Mouse (Mus musculus) activated CD4-positive, CD25-positive, alpha-beta regulatory T cell, adult 4 months (primary cell): ENCODE results near the gene Cpt1c. TPM values are rescaled to one million over a fixed set of nuclear protein-coding genes. Genes with fewer than 3 reads are reported as not detected.

ENCODE experiments used
- ATAC-seq: one replicate; pipeline ENCODE4 v1.8.0; 2017
- polyA plus RNA-seq, 2 experiments: library from polyadenylated mRNA; unstranded; fragments of 100-300 nt; shearing (Covaris generic); gene quantifications; one replicate each; pipeline ENCODE4 v1.2.1; 2017

Cpt1c gene
- polyA plus RNA-seq, 2 experiments from 2014 or later = 0.80 to 0.98 TPM

DNA sequence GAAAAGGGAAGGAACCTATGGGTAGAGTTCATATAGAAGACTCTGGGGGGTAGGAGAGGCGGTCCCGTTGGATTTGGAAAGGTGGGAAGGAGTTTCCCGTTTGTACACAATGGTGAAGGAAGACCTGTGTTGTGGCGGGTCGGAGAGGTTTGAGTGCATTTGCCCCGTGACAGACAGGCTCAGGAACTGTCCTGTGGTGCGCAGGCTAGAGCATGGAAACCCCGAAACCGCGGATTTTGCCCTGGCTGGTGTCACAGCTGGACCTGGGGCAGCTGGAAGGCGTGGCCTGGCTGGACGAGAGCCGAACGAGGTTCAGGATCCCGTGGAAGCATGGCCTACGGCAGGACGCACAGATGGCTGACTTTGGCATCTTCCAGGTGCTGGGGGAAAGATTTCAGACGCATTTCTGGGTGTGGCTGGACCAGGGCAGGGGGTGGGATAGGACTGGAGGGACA, 23.9 kb upstream of the Cpt1c start, which contains the start of gene Bcl2l12:
Gene Bcl2l12, minus strand, starts transcription at position 212 of the 455 bp plus-strand sequence.
- no peak for ATAC-seq

DNA sequence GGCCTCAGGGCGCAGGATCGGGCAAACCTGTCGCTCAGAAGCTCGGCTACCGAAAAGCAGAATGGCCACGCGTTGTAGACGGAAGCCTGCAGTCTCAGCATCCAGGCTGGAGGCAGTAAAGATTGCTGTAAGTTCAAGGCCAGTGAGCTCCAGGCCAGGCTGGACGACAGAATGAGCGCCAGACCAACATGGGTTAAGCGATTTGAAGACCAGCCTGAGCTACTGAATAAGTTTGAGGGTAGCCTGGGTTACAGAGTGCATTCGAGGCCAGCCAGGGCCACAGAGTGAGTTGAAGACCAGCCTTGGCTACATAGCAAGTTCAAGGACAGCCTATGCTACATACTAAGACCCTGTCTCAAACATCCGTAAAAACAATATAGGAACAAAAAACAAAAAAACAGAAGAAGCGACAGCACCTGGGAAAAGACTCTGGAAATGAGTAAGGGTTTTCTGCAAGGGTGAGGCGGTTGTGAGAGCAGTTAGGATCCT, 23.3 kb upstream of the Cpt1c start:
- ATAC-seq = no peak

DNA sequence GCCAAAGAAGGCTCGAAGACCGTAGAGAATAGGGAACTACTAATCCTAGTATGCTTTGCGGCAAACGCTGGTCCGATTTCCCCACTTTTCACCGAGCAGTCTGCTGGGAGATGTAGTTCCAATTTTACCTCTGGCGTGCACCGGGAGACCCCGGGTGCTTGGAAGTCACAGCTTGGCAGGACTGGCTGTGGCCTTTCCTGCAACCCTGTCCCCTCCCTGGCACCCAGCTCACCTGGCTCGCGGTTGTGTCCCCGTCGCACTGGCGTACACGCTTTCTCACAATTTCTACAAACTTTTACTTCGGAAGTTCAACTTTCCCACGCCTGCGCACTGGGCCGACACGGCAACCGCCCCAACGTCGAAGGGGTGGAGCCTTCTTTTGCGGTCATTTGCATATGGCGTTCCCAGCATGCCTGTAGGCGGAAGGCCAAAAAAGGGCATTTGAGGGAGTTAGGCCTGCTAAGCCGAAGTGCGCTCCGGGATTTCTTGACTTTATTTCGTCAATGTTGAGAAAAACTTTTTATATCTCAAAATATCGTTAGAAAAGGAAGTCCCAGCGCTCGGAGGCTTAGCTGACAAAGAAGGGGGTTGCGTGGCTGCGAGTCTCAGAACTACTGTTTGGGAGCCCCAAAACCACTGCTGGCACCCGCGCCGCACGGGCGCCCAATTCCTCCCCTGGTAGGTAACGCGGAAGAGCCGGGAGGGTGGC, 22.7 kb upstream of the Cpt1c start, which contains the start of gene Irf3:
Gene Irf3, plus strand, starts transcription at position 418 of the 709 bp plus-strand sequence.
- ATAC-seq = peak; percentile 95

DNA sequence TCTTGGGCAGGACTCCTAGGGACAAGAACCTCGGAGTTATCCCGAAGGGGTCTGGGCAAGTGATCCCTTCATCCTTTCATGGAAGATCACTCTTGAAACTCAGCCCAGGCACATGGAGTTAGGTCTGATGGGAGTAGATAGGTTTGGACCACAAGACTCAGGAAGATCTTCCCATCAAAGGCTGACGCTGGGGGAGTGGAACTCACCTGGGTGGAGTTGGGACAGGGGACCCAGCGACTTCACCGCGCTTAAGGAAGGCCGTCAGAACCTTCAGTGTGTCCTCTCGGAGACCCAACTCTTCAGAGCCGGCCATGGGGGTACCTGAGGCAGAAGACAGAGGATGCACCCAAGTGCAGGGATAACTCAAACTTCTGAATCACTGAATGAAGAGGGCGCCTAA, 22.0 kb upstream of the Cpt1c start:
- no peak for ATAC-seq

DNA sequence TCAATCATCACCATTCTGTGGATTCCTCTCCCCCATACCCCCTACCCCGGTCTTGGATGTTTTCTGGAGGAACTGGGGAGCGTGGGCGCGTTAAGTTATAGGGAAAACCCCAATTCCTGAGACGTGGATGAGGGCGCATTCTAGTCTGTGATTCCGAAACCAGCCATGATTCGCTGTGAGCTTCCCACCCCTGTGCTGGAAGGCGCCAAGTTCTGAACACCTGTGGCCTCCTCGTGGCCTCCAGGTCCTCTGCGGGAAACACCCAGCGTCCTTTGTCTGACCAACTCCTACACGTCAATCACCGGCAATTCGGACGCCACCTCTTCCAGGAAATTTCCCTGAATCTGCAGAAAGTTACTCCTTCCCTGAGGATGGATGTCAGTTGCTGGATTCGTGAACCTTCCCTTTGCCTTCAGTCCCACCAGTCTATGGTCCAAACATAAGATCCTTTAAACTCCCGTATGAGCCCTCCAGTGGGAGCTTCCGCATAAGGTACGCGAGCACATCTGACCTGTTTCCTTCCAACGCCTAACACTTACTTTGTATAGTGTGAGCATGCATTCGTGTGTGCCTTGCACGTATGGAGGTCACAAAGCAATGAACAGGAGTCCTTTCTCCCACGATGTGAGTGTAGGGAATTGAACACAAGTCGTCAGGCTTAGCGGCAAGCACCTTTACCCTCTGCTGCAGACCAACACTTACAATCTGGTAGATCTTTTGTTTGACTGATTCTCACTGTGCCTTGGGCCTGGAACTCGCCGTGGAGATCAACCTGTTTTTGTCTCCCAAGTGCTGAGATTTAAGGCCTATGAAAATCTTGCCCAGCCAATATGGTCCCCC, 12.4 kb upstream of the Cpt1c start:
- ATAC-seq = no peak

DNA sequence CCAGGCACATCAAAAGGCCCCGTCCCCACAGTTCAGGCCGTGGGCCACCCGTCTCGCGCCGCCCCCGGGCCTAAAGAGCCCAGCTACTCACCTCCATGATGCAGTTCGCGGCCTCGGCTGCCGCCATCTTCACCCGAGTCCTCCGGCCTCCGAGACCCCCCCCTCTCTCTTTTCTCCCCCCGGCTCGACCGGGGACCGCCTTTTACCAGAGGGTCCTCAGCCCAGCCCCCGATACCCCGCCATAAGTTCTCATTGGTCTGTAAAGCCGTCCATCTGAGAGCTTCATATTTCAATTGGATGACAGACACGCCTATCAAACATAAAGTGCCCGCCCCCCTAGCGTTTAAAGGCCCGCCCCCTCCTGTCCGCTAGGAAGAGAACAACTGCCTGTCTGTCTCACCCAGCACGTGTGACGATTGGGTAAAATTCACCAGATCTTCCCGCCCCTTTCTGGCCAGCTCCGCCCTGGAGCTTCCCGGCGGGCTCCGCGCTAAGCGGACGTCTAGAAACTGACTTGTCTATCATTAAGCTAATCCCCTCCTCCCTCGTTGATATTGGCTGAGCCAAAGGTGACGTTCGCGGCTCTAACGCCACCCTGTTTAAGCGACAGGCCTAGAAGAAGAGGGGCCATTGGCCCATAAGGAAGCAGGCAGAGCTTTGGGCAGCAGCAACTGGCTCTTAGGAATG, 11.7 kb upstream of the Cpt1c start, which contains the start of gene Prmt1:
Gene Prmt1, minus strand, starts transcription at position 377 of the 687 bp plus-strand sequence.
- peak; percentile 91 for ATAC-seq

GRCm38 (mm10) chr7:44985595-44986191, 11.0 kb upstream of the Cpt1c start:
- ATAC-seq = no peak

GRCm38 (mm10) chr7:44984833-44985164, 10.1 kb upstream of the Cpt1c start:
- ATAC-seq = no peak

DNA sequence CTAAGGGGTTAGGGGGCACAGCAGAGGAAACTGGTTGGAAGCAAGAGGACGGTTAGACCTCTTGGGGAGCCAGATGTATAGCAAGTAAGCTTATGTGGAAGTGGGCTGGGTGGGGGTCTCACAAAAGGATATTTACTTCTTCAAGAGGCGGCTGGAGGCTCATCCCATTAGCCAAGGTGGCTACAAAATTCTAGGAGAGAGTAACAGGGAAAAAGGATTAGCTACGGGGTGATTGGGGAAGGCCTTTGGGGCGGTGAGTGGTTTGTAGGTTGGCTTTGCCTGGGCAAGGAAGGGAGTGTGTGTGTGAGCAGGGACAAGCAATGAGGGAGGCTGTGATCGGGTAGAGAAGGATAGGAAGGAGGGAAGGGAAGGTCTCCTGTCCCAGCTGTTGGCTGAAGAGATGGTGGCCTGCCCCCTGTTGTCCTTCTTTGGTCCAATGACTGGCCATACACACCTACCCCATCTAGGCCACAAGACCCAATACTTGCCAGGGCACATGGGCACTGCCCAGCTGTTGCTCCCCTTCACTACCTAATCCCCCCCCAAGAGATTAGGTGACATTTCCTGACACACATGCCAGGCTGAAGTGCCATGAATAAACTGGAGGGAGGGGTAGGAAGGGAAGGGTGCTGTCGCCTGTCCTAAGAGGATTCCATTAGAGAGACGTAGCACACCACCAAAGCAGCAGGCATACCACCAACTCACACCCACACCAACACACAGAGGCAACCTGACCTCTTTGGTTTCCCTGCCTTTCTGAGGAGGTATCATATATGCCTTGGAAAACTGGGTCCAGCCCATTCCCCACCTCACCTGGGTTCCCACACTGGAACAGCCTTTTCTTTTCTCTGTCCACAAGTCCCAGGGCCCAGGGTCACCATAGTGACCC, 9.5 kb upstream of the Cpt1c start:
- ATAC-seq = no peak

DNA sequence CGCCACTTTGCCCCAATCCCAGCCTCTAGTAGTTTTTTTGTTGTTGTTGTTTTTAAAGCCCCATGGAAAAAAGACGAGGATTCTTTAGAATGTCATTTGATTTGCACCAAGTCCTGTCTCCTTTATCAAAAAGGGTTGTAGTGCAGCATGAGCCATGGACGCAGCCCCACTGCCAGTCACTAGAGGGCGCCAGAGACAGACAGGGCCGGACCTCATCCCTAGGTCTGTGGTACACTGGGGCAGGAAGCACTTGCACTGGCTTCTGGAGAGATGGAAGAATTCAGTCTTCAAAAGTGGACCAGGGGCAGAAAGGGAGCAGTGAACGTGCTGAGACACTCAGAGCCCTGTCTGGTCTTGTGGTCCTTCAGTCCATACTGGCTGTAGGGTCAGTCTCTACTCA, 8.4 kb upstream of the Cpt1c start:
- ATAC-seq = no peak

DNA sequence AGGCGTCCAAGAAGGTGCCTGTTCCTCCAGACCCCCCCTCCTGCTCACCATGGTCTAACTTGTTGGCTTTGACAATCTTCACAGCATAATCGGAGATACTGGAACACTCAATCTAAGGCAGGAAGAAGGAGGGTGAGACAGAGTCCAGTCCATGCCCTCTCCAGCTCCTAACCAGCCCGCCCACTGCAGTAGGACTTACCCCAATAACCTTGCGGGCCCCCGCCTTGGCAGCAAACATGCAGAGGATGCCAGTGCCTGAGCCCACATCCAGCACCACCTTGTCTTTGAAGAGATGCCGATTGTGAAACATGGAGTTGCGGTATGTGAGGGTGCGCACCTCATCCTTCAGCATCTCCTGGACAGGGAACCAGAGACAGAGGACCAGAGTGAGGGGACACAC, 6.9 kb upstream of the Cpt1c start:
- no peak for ATAC-seq

- no peak for ATAC-seq
Observed at GRCm38 (mm10) chr7:44978300-44978699, 3.6 kb upstream of the Cpt1c start.

GRCm38 (mm10) chr7:44975117-44975419, 417 bp upstream of the Cpt1c start:
- ATAC-seq = no peak

DNA sequence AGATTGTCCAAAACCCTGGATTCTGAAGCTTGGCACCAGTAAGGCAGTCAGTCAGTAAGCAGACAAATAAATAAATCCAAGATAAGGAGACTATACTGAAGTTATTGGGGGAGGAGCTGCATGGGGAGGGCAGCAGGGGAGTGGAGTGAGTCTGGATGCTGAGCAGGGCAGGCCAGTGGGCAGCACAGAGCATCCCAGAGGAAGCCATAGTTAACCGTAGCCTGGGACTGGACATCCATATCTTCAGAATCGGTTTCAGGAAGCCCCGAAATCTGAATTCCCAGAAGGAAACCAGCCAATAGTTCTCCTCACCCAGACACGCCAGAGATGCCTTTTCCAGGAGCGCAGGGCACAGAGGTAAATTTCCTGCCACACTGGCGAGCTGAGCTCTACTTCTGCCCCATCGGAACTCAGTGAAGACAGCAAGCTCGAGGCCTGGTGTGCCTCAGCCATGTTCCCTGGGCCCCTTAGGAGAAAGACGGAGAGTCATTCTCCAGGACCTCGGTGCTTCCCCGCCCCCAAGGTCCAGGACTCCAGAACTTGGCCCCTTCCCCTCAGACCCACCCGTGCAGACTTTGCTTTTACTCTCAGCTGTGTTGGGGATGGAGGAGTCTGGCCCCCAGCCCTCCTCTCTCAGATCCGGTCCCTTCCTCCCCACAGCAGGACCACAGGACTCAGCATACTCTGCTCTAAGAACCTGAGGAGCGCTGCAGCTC, 1.1 kb downstream of the Cpt1c start:
- ATAC-seq = no peak

GRCm38 (mm10) chr7:44971142-44971541, 3.5 kb downstream of the Cpt1c start:
- ATAC-seq = no peak

DNA sequence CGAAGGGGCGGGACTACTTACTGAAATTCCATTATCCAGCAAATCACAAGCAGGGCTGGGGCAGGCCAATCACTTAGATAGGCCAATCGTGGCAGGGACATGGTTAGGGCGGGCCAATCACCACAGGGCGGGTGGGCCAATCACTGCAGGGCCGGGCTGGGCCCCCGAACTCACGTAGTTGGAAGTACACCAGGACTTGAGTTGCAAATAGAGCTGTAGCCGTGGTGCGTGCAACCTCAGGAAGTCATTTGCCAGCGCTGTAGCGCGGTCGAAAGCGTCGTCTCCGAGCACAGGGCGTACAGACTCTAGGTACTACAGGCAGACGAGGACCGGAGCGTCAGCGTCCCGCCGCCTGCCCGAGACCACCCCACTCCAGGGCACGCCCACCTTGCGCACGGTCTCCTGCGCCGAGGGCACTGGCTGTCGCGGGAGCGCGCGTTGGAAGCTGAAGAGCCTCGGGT, 4.4 kb downstream of the Cpt1c start:
- peak; percentile 87 for ATAC-seq

DNA sequence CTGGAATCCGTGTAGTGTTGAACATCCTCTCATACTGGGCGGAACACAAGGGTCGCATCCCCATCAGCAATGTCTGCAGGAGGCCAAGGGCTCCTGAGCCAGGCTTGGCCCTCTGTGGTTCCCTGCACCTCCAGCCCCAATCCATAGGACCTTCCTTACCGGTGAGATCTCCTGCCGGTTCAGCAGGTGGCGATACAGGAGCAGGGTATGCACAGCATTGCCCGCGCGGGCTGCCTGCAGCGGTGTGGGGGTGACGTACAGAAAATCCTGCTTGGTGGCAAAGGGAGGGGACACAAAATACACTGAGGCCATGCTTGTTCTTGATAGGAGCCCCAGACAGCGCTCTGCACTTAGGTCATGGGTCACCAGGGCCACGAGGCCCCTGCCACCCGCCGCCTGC, 8.0 kb downstream of the Cpt1c start:
- ATAC-seq = no peak

DNA sequence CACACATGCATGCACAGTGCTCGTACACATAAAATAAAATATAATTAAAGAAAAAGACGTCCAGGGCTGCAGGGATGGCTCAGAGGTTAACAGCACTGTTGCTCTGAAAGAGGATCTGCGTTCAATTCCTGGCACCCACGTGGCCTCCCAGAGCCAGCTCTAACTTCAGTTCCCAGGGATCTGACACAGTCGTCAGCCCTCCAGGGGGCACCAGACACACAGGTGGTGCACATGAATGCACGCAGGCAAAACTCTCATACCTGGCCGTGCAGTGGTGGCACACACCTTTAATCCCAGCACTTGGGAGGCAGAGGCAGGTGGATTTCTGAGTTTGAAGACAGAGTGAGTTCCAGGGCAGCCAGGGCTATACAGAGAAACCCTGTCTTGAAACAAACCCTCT, 8.7 kb downstream of the Cpt1c start:
- ATAC-seq = no peak

GRCm38 (mm10) chr7:44964990-44965389, 9.7 kb downstream of the Cpt1c start:
- no peak for ATAC-seq

- no peak for ATAC-seq
Observed at GRCm38 (mm10) chr7:44962831-44963230, 11.8 kb downstream of the Cpt1c start.

DNA sequence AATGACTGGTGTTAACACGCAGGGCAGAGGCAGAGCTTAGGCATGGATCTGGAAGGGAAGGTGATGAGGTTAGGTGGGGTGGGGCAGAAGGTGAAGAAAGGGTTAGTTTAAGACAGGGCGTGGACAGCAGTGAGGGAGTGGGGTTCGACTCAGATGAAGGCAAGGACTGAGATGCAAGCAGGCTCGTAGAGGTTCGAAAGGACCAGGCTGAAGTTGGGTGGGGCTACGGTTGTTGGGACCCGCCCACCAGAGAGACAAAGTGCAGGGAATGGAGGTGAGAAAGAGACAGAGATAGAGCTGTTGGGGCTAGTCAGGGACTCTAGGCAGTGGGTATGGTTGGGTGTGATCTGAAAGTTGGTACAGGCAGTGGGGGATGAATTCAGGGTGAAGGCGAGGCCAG, 12.3 kb downstream of the Cpt1c start:
- ATAC-seq = no peak
